Mouse (Mus musculus): ENCODE results near the gene Poll. TPM values are rescaled to one million over a fixed set of nuclear protein-coding genes. Genes with fewer than 3 reads are reported as not detected.

Poll gene
- polyA plus RNA-seq, 1 experiment from 2014 or later: 8.7 TPM

GRCm38 (mm10) chr19:45596434-45596833, 36.1 kb upstream of the Poll start:
- Histone ChIP-seq H3K4me2 (replicated peaks; ENCODE audit: low read depth, low read length) (no peak overlapping the region), H3K4me3 (ENCODE audit: low read depth, low read length) (no peak overlapping the region), H3K27ac (ENCODE audit: low read length) (no peak overlapping the region), H3K27me3 (replicated peaks; ENCODE audit: insufficient read depth, low read length) (no peaks in the 10 kb centered on the region), H3K4me1 (ENCODE audit: insufficient read depth, low read depth, low read length) (peaks cover 4% of the 10 kb centered on the region; the same call in 1 of the 2 replicates), H3K9ac (replicated peaks; ENCODE audit: low read depth) (no peak overlapping the region), H3K9me3 (ENCODE audit: low read length) (no peaks in the 10 kb centered on the region), H3K36me3 (ENCODE audit: insufficient read depth, low read length) (no peaks in the 10 kb centered on the region)
- no peak for DNase-seq (ENCODE audit: low spot score)
- TF ChIP-seq EP300 (IDR thresholded peaks at IDR 0.05): no peak
- no peak for TF ChIP-seq CTCF (IDR thresholded peaks at IDR 0.05)
- ATAC-seq: no peak
- WGBS: 91% methylated on average over 6 of the region's 6 CpGs

DNA sequence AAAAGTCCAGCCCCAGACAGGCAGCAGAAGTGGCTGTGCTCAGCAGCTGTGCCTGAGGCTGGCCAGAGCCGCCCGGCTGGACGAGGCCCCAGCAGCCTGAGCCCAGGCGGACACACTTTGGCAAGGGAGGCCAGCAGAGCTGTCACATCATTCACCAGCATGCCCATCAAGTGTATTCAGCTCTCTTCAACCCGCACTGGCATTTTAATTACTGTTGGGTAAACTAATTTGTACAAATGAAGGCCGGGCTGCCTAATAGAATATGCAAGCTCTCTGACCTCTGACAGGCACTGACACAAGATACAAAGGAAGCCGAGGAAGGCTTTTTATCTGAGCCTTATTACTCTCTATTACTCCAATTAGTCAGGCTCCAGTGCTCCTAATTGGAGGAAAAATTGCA, 35.7 kb upstream of the Poll start:
- Histone ChIP-seq H3K4me3 (ENCODE audit: low read depth, low read length) (no peak overlapping the region), H3K9ac (replicated peaks; ENCODE audit: low read depth) (no peak overlapping the region), H3K4me2 (replicated peaks; ENCODE audit: low read depth, low read length) (no peak overlapping the region), H3K4me1 (ENCODE audit: insufficient read depth, low read depth, low read length) (peaks cover 4% of the 10 kb centered on the region; the same call in 1 of the 2 replicates), H3K36me3 (ENCODE audit: insufficient read depth, low read length) (no peaks in the 10 kb centered on the region), H3K9me3 (ENCODE audit: low read length) (no peaks in the 10 kb centered on the region), H3K27ac (ENCODE audit: low read length) (no peak overlapping the region), H3K27me3 (replicated peaks; ENCODE audit: insufficient read depth, low read length) (no peaks in the 10 kb centered on the region)
- WGBS: 59% methylated on average over 7 of the region's 7 CpGs
- DNase-seq (ENCODE audit: low spot score) (no peak), ATAC-seq (no peak)
- no peak for TF ChIP-seq EP300 (IDR thresholded peaks at IDR 0.05)

GRCm38 (mm10) chr19:45595481-45595880, 35.1 kb upstream of the Poll start:
- no peak overlapping the region for H3K4me2 ChIP-seq (replicated peaks; ENCODE audit: low read depth, low read length)
- H3K9me3 ChIP-seq (ENCODE audit: low read length): no peaks in the 10 kb centered on the region
- 94% methylated on average over 6 of the region's 6 CpGs for WGBS
- DNase-seq (ENCODE audit: low spot score) (no peak), ATAC-seq (no peak)
- H3K4me3 ChIP-seq (ENCODE audit: low read depth, low read length): no peak overlapping the region
- TF ChIP-seq CTCF (IDR thresholded peaks at IDR 0.05): no peak
- no peak for TF ChIP-seq EP300 (IDR thresholded peaks at IDR 0.05)
- no peaks in the 10 kb centered on the region for H3K36me3 ChIP-seq (ENCODE audit: insufficient read depth, low read length)
- no peak overlapping the region for H3K9ac ChIP-seq (replicated peaks; ENCODE audit: low read depth)
- H3K4me1 ChIP-seq (ENCODE audit: insufficient read depth, low read depth, low read length): peaks cover 4% of the 10 kb centered on the region; the same call in 1 of the 2 replicates
- no peaks in the 10 kb centered on the region for H3K27me3 ChIP-seq (replicated peaks; ENCODE audit: insufficient read depth, low read length)
- no peak overlapping the region for H3K27ac ChIP-seq (ENCODE audit: low read length)

- H3K9ac ChIP-seq (replicated peaks; ENCODE audit: low read depth): no peak overlapping the region
- no peak overlapping the region for H3K27ac ChIP-seq (ENCODE audit: low read length)
- ATAC-seq: no peak
- DNase-seq (ENCODE audit: low spot score): no peak
- H3K9me3 ChIP-seq (ENCODE audit: low read length): no peaks in the 10 kb centered on the region
- H3K4me3 ChIP-seq (ENCODE audit: low read depth, low read length): no peak overlapping the region
- H3K4me1 ChIP-seq (ENCODE audit: insufficient read depth, low read depth, low read length): peaks cover 4% of the 10 kb centered on the region; the same call in 1 of the 2 replicates
- no peak overlapping the region for H3K4me2 ChIP-seq (replicated peaks; ENCODE audit: low read depth, low read length)
- no peaks in the 10 kb centered on the region for H3K27me3 ChIP-seq (replicated peaks; ENCODE audit: insufficient read depth, low read length)
- no peak for TF ChIP-seq CTCF (IDR thresholded peaks at IDR 0.05)
- no peak for TF ChIP-seq EP300 (IDR thresholded peaks at IDR 0.05)
- H3K36me3 ChIP-seq (ENCODE audit: insufficient read depth, low read length): no peaks in the 10 kb centered on the region
- 94% methylated on average over 7 of the region's 7 CpGs for WGBS
Measured at GRCm38 (mm10) chr19:45594079-45594478, 33.7 kb upstream of the Poll start.

- H3K36me3 ChIP-seq (ENCODE audit: insufficient read depth, low read length): no peaks in the 10 kb centered on the region
- no peaks in the 10 kb centered on the region for H3K9me3 ChIP-seq (ENCODE audit: low read length)
- no peaks in the 10 kb centered on the region for H3K27me3 ChIP-seq (replicated peaks; ENCODE audit: insufficient read depth, low read length)
- no peak for ATAC-seq
- H3K4me1 ChIP-seq (ENCODE audit: insufficient read depth, low read depth, low read length): peaks cover 4% of the 10 kb centered on the region; the same call in 1 of the 2 replicates
- no peak overlapping the region for H3K4me2 ChIP-seq (replicated peaks; ENCODE audit: low read depth, low read length)
- H3K9ac ChIP-seq (replicated peaks; ENCODE audit: low read depth): no peak overlapping the region
- no peak overlapping the region for H3K4me3 ChIP-seq (ENCODE audit: low read depth, low read length)
- H3K27ac ChIP-seq (ENCODE audit: low read length): no peak overlapping the region
- no peak for TF ChIP-seq EP300 (IDR thresholded peaks at IDR 0.05)
- TF ChIP-seq CTCF (IDR thresholded peaks at IDR 0.05): no peak
- 89% methylated on average over 9 of the region's 9 CpGs for WGBS
- DNase-seq (ENCODE audit: low spot score): no peak
Measured at GRCm38 (mm10) chr19:45592916-45593315, 32.6 kb upstream of the Poll start.

DNA sequence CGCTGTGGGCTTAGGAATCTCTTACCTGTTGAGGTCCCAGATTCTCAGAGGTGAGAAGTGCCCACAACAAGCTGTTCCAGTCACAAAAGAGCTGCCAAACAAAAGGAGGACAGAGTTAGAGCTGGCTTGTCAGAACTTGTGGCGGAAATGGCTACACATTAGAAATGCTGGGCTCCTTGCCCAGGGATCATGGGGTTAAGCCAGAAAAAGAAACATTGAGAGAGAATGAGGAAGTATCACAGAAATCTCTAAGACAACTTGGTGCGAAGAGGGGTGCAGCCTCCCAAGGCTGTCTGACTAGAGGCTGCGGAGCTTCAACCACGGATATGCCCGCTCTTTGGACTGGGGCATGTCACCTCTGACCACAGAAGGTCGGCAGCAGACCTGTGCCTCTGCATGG, 31.4 kb upstream of the Poll start:
- Histone ChIP-seq H3K27ac (ENCODE audit: low read length) (no peak overlapping the region), H3K4me1 (ENCODE audit: insufficient read depth, low read depth, low read length) (peaks cover 4% of the 10 kb centered on the region; the same call in 1 of the 2 replicates), H3K27me3 (replicated peaks; ENCODE audit: insufficient read depth, low read length) (no peaks in the 10 kb centered on the region), H3K9ac (replicated peaks; ENCODE audit: low read depth) (no peak overlapping the region), H3K4me3 (ENCODE audit: low read depth, low read length) (no peak overlapping the region), H3K4me2 (replicated peaks; ENCODE audit: low read depth, low read length) (no peak overlapping the region; the same call in 1 of the 2 replicates), H3K36me3 (ENCODE audit: insufficient read depth, low read length) (no peaks in the 10 kb centered on the region), H3K9me3 (ENCODE audit: low read length) (no peaks in the 10 kb centered on the region)
- ATAC-seq (peak; percentile 43; the same call in 1 of the 2 replicates), DNase-seq (ENCODE audit: low spot score) (peak; percentile 73)
- TF ChIP-seq CTCF (IDR thresholded peaks at IDR 0.05) (no peak), EP300 (IDR thresholded peaks at IDR 0.05) (no peak)
- 31% methylated on average over 7 of the region's 7 CpGs for WGBS

GRCm38 (mm10) chr19:45589761-45590160, 29.4 kb upstream of the Poll start:
- Histone ChIP-seq H3K27ac (ENCODE audit: low read length) (no peak overlapping the region), H3K4me2 (replicated peaks; ENCODE audit: low read depth, low read length) (no peak overlapping the region), H3K27me3 (replicated peaks; ENCODE audit: insufficient read depth, low read length) (no peaks in the 10 kb centered on the region), H3K36me3 (ENCODE audit: insufficient read depth, low read length) (no peaks in the 10 kb centered on the region), H3K4me3 (ENCODE audit: low read depth, low read length) (no peak overlapping the region), H3K9me3 (ENCODE audit: low read length) (no peaks in the 10 kb centered on the region), H3K9ac (replicated peaks; ENCODE audit: low read depth) (no peak overlapping the region), H3K4me1 (ENCODE audit: insufficient read depth, low read depth, low read length) (peaks cover 4% of the 10 kb centered on the region; the same call in 1 of the 2 replicates)
- ATAC-seq (no peak), DNase-seq (ENCODE audit: low spot score) (no peak)
- WGBS: 93% methylated on average over 6 of the region's 6 CpGs
- TF ChIP-seq EP300 (IDR thresholded peaks at IDR 0.05): no peak
- TF ChIP-seq CTCF (IDR thresholded peaks at IDR 0.05): no peak
